Mouse (Mus musculus): ENCODE measurements around the gene P2ry6. TPM values are rescaled to one million over a fixed set of nuclear protein-coding genes. Genes with fewer than 3 reads are reported as not detected.

P2ry6 gene
- 2.4 and 4.8 TPM in 2 replicates for total RNA-seq (2021)
- long read RNA-seq, experiment 1, partial matches to known transcripts, result 0 of 3 reads
- long read RNA-seq, experiment 1, other reads (novel, unspliced or antisense), result 2 of 3 reads
- long read RNA-seq, experiment 2, partial matches to known transcripts, result 0 of 4 reads
- long read RNA-seq, experiment 2, other reads (novel, unspliced or antisense), result 3 of 4 reads

- peak; percentile 89 for DNase-seq
Measured at GRCm38 (mm10) chr7:100974135-100974903, at the start of gene P2ry6. Gene P2ry6, minus strand, starts transcription at chr7:100974649.

- no peak for DNase-seq
Measured at GRCm38 (mm10) chr7:101017492-101017891, 43.0 kb upstream of the P2ry6 start.

DNA sequence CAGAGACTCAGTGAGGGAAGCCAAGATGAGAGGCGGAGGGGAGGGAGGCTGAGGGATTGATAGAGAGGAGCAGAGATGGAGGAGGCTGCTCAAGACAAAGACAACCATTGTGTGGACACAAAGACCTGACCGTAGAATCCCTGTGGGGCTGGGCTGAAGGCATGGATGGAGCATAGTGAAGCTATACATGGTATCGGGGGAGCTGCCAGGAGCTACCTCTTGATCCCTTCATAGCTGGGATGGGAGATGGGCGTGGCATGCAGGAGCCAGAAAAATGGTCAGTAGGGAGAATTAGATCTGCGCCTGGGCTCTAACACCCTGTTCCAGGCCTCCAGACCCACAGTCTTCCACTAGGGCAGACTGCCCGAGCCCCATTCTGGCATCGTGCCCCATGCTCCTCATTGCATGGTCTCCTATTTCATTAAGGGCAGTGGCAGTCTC is 42.6 kb upstream of the P2ry6 start:
- no peak for DNase-seq

GRCm38 (mm10) chr7:101014985-101015384 is 40.5 kb upstream of the P2ry6 start:
- no peak for DNase-seq

DNA sequence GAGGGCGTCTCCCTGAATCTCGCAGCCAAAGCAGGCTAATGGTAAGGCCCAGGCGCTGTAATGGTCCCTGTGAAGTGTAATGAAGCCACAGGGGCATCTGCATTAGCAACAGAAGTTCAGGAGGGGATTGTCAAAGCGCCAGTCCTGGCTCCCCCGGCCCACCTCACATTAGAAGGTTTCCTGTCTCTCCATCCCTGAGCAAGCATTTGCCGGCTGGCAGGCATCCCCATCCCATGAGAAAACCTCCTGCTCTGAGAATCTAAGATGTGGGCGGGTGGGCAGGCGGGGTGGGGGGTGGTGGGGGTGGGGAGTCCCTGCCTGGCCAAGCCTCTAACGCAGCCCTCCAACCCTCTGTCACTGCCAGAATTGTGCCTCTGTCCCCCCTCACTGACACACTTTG is 39.6 kb upstream of the P2ry6 start:
- DNase-seq, result no peak

DNA sequence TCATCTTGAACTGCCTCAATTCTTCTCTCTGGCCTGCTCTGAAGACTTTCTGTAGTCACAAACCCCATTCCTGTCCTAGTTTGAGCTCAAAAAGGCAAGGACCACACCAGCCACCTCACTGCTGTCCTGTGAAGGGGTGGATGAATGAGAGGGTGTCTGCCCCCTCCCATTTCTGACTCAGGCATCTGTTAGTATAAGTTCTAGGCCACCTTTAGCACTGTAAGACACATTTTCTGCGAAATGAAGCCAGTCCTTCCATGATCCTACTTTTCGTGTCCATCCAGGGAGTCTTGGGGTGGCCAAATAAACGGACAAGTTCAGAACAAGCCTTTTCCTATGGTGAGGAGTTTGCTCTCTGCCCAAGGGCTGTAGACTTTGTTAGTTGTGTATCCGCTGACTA is 38.1 kb upstream of the P2ry6 start, which contains the start of gene P2ry2:
TSS of gene P2ry2 (minus strand) at position 326 of the 400 bp plus-strand sequence.
- DNase-seq, result no peak

GRCm38 (mm10) chr7:101011681-101012367 is 37.4 kb upstream of the P2ry6 start:
- DNase-seq, result peak; percentile 76

DNA sequence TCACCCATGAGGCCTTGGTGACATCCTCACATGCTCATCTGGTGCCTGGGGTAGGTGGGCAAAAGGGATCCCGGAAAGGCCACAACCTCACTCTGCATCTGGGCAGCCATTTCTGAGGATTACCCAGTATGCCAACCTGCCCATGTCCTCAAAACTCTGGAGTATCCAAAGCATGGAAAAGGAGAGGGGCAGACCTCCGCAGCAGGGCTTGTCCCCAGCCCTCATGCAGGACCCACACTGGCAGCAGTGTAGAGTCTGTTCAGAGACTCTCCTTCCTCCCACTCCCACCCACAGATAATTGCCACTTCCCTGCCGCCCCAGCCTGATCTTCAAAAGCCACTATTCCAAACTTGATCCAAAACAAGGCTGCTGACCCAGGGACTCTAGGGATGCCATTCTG is 36.3 kb upstream of the P2ry6 start:
- no peak for DNase-seq

DNA sequence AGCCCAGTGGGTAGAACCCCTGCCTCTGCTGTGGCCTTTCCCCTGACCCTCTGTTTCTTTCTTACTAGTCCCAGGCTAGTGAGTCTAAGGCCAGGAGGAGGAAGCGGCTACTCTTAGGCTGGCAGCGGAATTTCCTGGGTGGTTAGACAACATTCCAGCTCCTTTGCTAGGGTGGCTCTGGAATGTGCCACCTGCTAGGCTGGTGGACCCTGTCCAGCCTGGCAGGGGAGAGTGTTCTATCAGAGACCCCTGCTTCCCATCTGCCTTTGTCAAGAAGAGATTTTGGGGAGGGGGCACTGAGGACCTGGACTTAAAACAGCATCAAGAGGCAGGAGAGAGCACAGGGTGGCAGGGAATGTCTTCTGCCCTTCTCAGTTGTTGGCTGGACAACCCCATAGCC is 31.8 kb upstream of the P2ry6 start:
- DNase-seq, result no peak

DNA sequence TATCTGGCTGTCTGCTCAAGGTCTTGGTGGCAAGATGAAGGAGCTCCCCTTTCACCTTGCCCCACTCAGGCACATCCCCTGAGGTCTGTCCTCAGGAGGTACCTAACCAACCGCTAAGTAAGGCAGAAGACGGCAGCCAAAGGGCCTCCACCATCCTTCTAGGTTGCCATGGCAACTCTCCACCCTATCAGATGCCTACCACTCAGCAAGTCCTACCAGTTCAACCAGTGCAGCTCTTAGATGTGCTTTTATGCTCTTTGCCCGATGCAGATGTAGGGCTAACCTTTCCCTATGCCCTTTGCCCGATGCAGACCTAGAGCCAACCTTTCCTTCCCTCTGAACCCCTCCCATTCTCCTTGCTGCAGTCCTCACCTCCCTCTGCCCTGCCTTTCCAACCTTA is 30.7 kb upstream of the P2ry6 start:
- DNase-seq, result no peak

- no peak for DNase-seq
Measured at GRCm38 (mm10) chr7:101003442-101004326, 29.2 kb upstream of the P2ry6 start.

DNA sequence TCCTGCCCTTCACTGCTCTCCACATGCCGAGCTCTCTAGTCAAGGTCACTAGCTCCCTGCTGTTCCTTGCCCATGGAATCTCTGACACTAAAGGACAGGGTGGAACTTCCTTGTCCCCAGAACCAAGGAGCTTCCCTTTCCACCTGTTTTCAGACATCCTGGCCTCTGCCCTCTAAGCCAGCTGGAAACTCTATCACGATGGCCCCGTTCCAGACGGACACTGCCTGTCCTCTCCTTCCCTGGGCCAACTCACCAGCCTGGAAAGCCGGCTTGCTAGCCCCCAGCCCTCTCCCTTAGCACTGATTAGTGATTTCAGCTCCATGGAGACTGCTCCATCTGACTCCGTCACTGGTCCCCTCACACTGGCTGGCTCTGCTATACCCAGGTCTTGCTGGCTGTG is 27.8 kb upstream of the P2ry6 start:
- peak; percentile 24 for DNase-seq

DNA sequence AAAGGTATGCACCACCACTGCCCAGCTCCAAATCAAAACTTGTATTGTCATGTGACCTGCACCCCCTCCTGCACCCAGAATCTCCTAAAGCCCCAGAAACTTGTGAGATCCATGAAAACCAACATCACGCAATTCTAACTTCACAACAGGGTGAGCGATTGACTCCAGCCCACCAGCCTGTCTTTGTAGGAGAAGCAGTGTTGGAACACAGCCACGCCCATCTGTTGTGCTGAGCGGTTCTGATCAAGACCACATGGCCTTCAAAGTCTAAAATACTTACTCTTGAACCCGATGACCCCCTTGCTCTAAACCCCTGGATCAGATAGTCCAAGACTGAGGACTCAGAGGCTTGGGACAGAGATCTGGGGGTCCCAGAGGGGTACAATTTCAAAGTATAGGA is 25.2 kb upstream of the P2ry6 start:
- no peak for DNase-seq

DNA sequence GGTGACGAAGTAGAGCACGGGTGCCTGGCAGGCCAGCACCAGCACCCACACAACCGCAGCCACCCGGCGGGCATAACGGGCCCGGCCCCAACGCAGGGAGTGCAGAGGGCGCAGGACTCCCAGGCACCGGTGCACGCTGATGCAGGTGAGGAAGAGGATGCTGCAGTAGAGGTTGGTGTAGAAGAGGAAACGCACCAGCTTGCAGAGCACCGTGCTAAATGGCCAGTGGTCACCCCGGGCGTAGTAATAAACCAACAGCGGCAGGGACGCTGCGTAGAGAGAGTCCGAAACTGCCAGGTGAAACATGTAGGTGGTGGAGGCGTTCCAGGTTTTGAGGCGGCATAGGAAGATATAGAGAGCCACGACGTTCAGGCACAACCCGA is 24.1 kb upstream of the P2ry6 start:
- DNase-seq, result no peak

DNA sequence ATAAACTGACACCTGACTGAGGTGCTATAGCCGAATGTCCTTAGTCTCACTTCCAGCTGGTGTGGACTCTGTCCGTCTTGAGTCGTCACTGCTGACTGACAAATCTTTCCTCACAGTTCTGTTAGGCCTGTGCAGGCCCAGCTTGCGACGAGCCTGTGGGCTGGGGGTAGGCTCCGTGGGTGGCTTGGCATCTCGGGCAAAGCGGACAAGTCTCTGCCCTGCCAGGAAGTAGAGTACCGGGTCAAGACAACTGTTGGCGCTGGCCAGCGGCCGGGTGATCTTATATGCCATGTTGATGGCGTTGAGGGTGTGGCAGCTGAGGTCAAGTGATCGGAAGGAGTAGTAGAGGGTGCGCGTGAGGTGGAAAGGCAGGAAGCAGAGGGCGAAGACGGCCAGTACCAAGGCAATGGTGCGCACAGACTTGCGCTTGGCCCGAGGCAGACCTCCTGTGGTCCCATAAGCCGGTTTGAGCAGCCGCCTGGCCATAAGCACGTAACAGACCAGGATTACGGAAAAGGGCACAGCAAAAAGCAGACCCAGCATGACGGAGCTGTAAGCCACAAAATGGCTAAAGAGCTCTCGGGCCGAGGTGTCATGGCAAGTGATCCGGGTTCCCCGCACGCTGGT is 23.6 kb upstream of the P2ry6 start:
- no peak for DNase-seq

DNA sequence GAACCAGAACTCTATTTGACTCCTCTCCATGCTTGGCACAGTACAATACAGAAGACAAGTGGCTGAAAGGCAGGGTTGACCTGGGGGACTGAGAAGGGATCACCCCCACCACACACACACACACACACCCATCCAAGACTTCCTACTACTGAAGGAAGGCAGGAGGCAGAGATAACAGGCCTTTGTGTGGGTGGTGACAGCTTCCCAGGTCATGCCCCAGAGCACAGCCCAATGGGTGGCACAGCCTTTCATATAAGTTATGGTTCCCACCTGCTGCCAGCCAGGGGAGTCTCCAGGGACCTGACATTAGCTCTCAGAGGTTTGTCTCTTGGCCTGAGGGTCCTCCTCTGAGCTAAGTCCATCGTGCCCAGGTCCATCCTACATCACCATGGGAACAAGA is 22.8 kb upstream of the P2ry6 start:
- DNase-seq, result no peak

DNA sequence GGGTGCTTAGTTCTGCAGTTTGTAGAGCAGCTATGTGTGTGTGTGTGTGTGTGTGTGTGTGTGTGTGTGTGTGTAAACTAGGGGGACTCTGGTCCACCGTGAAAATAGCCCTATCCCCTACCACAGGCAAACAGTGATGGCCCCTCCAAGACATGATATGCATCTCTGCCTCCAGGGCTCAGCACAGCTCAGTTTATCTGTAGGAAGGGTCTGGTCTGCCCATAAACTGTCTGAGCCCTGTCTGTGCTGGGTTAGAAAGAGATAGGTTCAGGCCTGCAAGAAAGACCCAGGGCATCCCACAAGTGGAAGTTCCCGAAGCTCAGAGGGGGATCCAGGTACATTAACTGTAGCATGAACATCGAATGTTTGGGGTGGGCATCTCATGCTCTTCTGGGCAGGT is 21.5 kb upstream of the P2ry6 start:
- no peak for DNase-seq

DNA sequence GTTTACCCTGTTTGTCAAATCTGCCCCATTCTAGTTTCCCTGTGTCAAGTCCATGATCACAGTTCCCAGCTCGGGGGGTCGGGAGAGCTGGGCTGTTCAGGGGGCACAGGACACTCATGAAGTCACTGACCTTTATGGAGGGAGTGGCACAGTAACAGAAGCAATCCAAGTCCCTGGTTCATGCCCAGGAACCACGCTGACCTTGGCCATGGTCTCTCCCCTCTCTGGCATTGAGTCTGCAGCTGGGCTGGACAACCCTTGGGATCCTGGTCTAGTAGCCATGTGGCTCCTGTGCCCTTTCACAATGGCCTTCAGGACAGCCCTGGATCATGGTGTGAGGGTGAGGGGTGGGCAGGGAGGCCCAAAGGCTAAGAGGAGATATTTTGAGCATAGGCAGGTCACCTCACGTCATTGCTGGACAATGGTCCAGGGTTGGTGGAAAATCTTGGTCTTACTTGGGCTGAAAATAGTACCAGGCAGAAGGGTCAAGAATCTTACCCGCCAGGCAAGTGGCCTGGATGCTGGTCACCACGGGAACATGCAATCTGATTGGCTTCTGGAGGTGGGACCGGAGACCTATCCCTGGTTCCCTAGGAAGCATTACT is 20.9 kb upstream of the P2ry6 start:
- peak; percentile 60 for DNase-seq

GRCm38 (mm10) chr7:100993166-100993565 is 18.7 kb upstream of the P2ry6 start:
- peak; percentile 34 for DNase-seq

GRCm38 (mm10) chr7:100991972-100992371 is 17.5 kb upstream of the P2ry6 start:
- DNase-seq, result no peak

DNA sequence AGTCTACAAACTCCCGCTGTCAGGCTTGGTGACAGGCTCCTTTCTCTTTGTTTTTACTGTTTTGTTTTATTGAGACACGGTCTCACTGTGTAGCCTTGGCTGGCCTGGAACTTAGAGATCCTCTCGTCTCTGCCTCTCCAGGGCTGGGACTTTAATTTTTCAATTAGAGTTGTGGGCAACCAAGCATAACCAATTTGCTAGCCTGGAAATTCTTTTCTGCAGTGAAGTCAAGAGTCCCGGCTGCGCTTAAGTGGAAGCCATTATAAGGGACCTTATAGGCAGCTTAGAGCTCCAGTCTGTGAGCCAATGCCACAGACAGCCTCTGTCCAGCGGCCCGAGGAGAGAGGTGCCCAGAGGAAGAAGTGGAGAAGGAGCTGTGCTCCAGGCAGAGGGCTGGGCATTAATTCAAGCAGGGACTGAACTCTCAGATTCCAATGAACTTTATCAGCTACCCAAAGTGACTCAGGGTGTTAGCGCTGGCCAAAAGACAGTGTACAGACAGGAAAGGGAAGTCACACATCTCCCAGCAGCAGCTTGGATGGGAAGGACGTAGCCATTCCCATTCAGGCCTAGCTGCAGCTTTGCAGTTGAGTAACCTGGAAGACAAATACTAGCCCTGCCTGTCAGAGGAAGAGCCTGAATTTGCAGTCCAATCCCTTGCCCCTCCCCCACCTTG is 16.3 kb upstream of the P2ry6 start:
- peak; percentile 56 for DNase-seq
